Mouse (Mus musculus): Measurements from ENCODE around the gene Rhog.
A peak's percentile ranks its signal among the peaks of the same experiment; 100 is the strongest.

- peak; percentile 45 for TF ChIP-seq CTCF (IDR thresholded peaks at IDR 0.05; ENCODE audit: extremely low read depth, insufficient read depth, low read length)
- no peak for TF ChIP-seq POLR2A (IDR thresholded peaks at IDR 0.05; ENCODE audit: extremely low read depth, insufficient read depth, low read length)
Measured at GRCm38 (mm10) chr7:102250631-102251214, 5.1 kb downstream of the Rhog start.
